Mouse (Mus musculus) embryonic facial prominence, embryonic 10.5 days (tissue): ENCODE data around the gene Twf2. TPM values are rescaled to one million over a fixed set of nuclear protein-coding genes. Genes with fewer than 3 reads are reported as not detected.

ENCODE experiments used
- DNase-seq: peaks from one replicate; pipeline ENCODE4 v3.0.0-alpha.2; 2017; ENCODE audit warnings: low spot score
- H3K27ac ChIP-seq: fragments of 300-500 bp; sonication (generic); replicated peaks from 2 replicates; pipeline ENCODE4 v1.5.1; 2016; ENCODE audit warnings: mild to moderate bottlenecking
- H3K27me3 ChIP-seq: fragments of 300-500 bp; sonication (generic); replicated peaks from 2 replicates; pipeline ENCODE4 v1.6.1; 2016; ENCODE audit warnings: low read depth, mild to moderate bottlenecking; ENCODE audit not compliant: poor library complexity, severe bottlenecking
- H3K36me3 ChIP-seq: fragments of 300-500 bp; sonication (generic); replicated peaks from 2 replicates; pipeline ENCODE4 v1.6.1; 2016; ENCODE audit warnings: mild to moderate bottlenecking, moderate library complexity
- H3K4me1 ChIP-seq: fragments of 300-500 bp; sonication (generic); 2 replicates; pipeline ENCODE4 v1.6.1; 2016
- H3K4me3 ChIP-seq: fragments of 300-500 bp; sonication (generic); 2 replicates; pipeline ENCODE4 v1.5.1; 2016; ENCODE audit warnings: mild to moderate bottlenecking, moderate library complexity
- H3K9me3 ChIP-seq: fragments of 300-500 bp; sonication (generic); 2 replicates; pipeline ENCODE4 v1.6.1; 2016; ENCODE audit warnings: mild to moderate bottlenecking
- WGBS: fragments of 180-500 bp; shearing (Covaris S2); methylation state at CpG from one replicate; pipeline ENCODE4 v1.1.7; 2016; 5-methylcytosine and 5-hydroxymethylcytosine counted together
- polyA plus RNA-seq: library from polyadenylated mRNA; unstranded; fragments of >200 nt; fragmentation: Nextera tagmentation; extraction: Ambion mirVana; gene quantifications from 2 replicates; pipeline ENCODE4 v1.2.1, GENCODE M21; 2016

The Twf2 gene
- polyA plus RNA-seq: 69.5 and 74.7 TPM in 2 replicates

- DNase-seq: peak; percentile 94
- WGBS: 1% methylated on average over 61 of the region's 61 CpGs
- H3K4me1 ChIP-seq: peaks cover 58% of the 10 kb centered on the region
- 0 out of 2 replicates have a peak, but pooled peaks cover 8% of the 10 kb centered on the region for H3K27me3 ChIP-seq
- H3K36me3 ChIP-seq: peaks cover 9% of the 10 kb centered on the region
- peak within 1 kb of the TSS; percentile 76 for H3K4me3 ChIP-seq
- peak within 1 kb of the TSS; percentile 87 for H3K27ac ChIP-seq
- no peaks in the 10 kb centered on the region for H3K9me3 ChIP-seq
These were observed at the start of gene Twf2 for GRCm38 (mm10) chr9:106202819-106203636. TSS of gene Twf2 (plus strand) at chr9:106203108.

- Histone ChIP-seq H3K27ac (no peak overlapping the region), H3K36me3 (peaks cover 7% of the 10 kb centered on the region), H3K4me3 (no peak overlapping the region), H3K4me1 (peaks cover 11% of the 10 kb centered on the region), H3K9me3 (no peaks in the 10 kb centered on the region), H3K27me3 (peaks cover 23% of the 10 kb centered on the region)
- no peak for DNase-seq
- WGBS: 88% methylated on average over 9 of the region's 9 CpGs
These were observed 48.8 kb upstream of the Twf2 start for GRCm38 (mm10) chr9:106154106-106154505.

GRCm38 (mm10) chr9:106156419-106156818, 46.5 kb upstream of the Twf2 start:
- H3K27me3 ChIP-seq: peaks cover under 1% of the 10 kb centered on the region; the same call in 1 of the 2 replicates
- H3K36me3 ChIP-seq: peaks cover 7% of the 10 kb centered on the region
- DNase-seq: peak; percentile 72
- peak overlapping the region; percentile 37 for H3K27ac ChIP-seq
- H3K4me3 ChIP-seq: no peak overlapping the region
- no peaks in the 10 kb centered on the region for H3K9me3 ChIP-seq
- 64% methylated on average over 5 of the region's 5 CpGs for WGBS
- peaks cover 16% of the 10 kb centered on the region for H3K4me1 ChIP-seq

GRCm38 (mm10) chr9:106156921-106157622, 45.8 kb upstream of the Twf2 start:
- 79% methylated on average over 21 of the region's 21 CpGs for WGBS
- DNase-seq: no peak
- Histone ChIP-seq H3K27me3 (no peaks in the 10 kb centered on the region; the same call in 1 of the 2 replicates), H3K4me3 (no peak overlapping the region), H3K9me3 (no peaks in the 10 kb centered on the region), H3K36me3 (peaks cover 4% of the 10 kb centered on the region), H3K27ac (no peak overlapping the region), H3K4me1 (peaks cover 16% of the 10 kb centered on the region)

GRCm38 (mm10) chr9:106157623-106157925, 45.3 kb upstream of the Twf2 start:
- WGBS: 85% methylated on average over 10 of the region's 10 CpGs
- no peaks in the 10 kb centered on the region for H3K9me3 ChIP-seq
- no peak overlapping the region for H3K4me3 ChIP-seq
- peaks cover 16% of the 10 kb centered on the region for H3K4me1 ChIP-seq
- no peaks in the 10 kb centered on the region; the same call in 1 of the 2 replicates for H3K36me3 ChIP-seq
- no peaks in the 10 kb centered on the region; the same call in 1 of the 2 replicates for H3K27me3 ChIP-seq
- no peak for DNase-seq
- no peak overlapping the region for H3K27ac ChIP-seq

- Histone ChIP-seq H3K4me3 (no peak within 1 kb of the TSS), H3K27me3 (no peaks in the 10 kb centered on the region; the same call in 1 of the 2 replicates), H3K36me3 (no peaks in the 10 kb centered on the region; the same call in 1 of the 2 replicates), H3K27ac (no peak within 1 kb of the TSS), H3K9me3 (no peaks in the 10 kb centered on the region), H3K4me1 (peaks cover 16% of the 10 kb centered on the region)
- WGBS: 89% methylated on average over 6 of the region's 6 CpGs
- DNase-seq: no peak
These were observed 44.8 kb upstream of the Twf2 start, which contains the start of gene Glyctk for GRCm38 (mm10) chr9:106158037-106158491. TSS of gene Glyctk (minus strand) at chr9:106158138.

GRCm38 (mm10) chr9:106159237-106159636, 43.7 kb upstream of the Twf2 start:
- Histone ChIP-seq H3K4me3 (peak overlapping the region; percentile 72), H3K27me3 (no peaks in the 10 kb centered on the region; the same call in 1 of the 2 replicates), H3K27ac (no peak overlapping the region), H3K36me3 (no peaks in the 10 kb centered on the region), H3K4me1 (peaks cover 16% of the 10 kb centered on the region), H3K9me3 (no peaks in the 10 kb centered on the region)
- 83% methylated on average over 9 of the region's 9 CpGs for WGBS
- DNase-seq: no peak

GRCm38 (mm10) chr9:106159784-106160301, 43.1 kb upstream of the Twf2 start:
- WGBS: 4% methylated on average over 24 of the region's 24 CpGs
- H3K27ac ChIP-seq: peak overlapping the region; percentile 98
- H3K36me3 ChIP-seq: no peaks in the 10 kb centered on the region
- H3K4me3 ChIP-seq: peak overlapping the region; percentile 72
- peak; percentile 92 for DNase-seq
- H3K9me3 ChIP-seq: no peaks in the 10 kb centered on the region
- H3K4me1 ChIP-seq: peaks cover 16% of the 10 kb centered on the region
- no peaks in the 10 kb centered on the region; the same call in 1 of the 2 replicates for H3K27me3 ChIP-seq

- no peaks in the 10 kb centered on the region for H3K9me3 ChIP-seq
- H3K36me3 ChIP-seq: no peaks in the 10 kb centered on the region
- WGBS: 45% methylated on average over 5 of the region's 5 CpGs
- H3K4me3 ChIP-seq: peak overlapping the region; percentile 72
- peak overlapping the region; percentile 98 for H3K27ac ChIP-seq
- no peak for DNase-seq
- H3K27me3 ChIP-seq: no peaks in the 10 kb centered on the region; the same call in 1 of the 2 replicates
- peaks cover 16% of the 10 kb centered on the region for H3K4me1 ChIP-seq
These were observed 42.5 kb upstream of the Twf2 start for GRCm38 (mm10) chr9:106160426-106160825.

GRCm38 (mm10) chr9:106166709-106167108, 36.2 kb upstream of the Twf2 start:
- no peaks in the 10 kb centered on the region for H3K9me3 ChIP-seq
- H3K27ac ChIP-seq: no peak overlapping the region
- H3K4me1 ChIP-seq: peaks cover 8% of the 10 kb centered on the region
- WGBS: 79% methylated on average over 2 of the region's 2 CpGs
- H3K4me3 ChIP-seq: no peak overlapping the region
- no peaks in the 10 kb centered on the region for H3K36me3 ChIP-seq
- H3K27me3 ChIP-seq: peaks cover 7% of the 10 kb centered on the region; the same call in 1 of the 2 replicates
- DNase-seq: no peak

- H3K4me1 ChIP-seq: peaks cover 8% of the 10 kb centered on the region
- H3K27me3 ChIP-seq: peaks cover 7% of the 10 kb centered on the region; the same call in 1 of the 2 replicates
- no peak for DNase-seq
- H3K4me3 ChIP-seq: no peak overlapping the region
- 84% methylated on average over 3 of the region's 3 CpGs for WGBS
- H3K9me3 ChIP-seq: no peaks in the 10 kb centered on the region
- no peak overlapping the region for H3K27ac ChIP-seq
- no peaks in the 10 kb centered on the region for H3K36me3 ChIP-seq
These were observed 35.7 kb upstream of the Twf2 start for GRCm38 (mm10) chr9:106167241-106167640.

GRCm38 (mm10) chr9:106167703-106168102, 35.2 kb upstream of the Twf2 start:
- H3K9me3 ChIP-seq: no peaks in the 10 kb centered on the region
- 16% methylated on average over 1 of the region's 1 CpGs for WGBS
- H3K36me3 ChIP-seq: no peaks in the 10 kb centered on the region
- no peak for DNase-seq
- peaks cover 7% of the 10 kb centered on the region; the same call in 1 of the 2 replicates for H3K27me3 ChIP-seq
- peaks cover 11% of the 10 kb centered on the region for H3K4me1 ChIP-seq
- no peak overlapping the region for H3K27ac ChIP-seq
- H3K4me3 ChIP-seq: no peak overlapping the region
